Mouse (Mus musculus): ENCODE measurements at regions not wholly inside any gene's neighbourhood (a gene's known extent, or its start where the extent isn't known, plus 50 kb on each side); places are given as distances from the start of the nearest gene placed in this dataset.

- Histone ChIP-seq H3K4me1 (replicated peaks; ENCODE audit: control insufficient read depth, insufficient read depth, low read length) (no peaks in the 10 kb centered on the region), H3K9me3 (ENCODE audit: control insufficient read depth, low read length) (no peaks in the 10 kb centered on the region), H3K9ac (replicated peaks; ENCODE audit: low read depth, low read length) (no peak overlapping the region), H3K4me2 (ENCODE audit: low read length) (no peak overlapping the region), H3K27me3 (replicated peaks; ENCODE audit: control insufficient read depth, insufficient read depth, low read length) (no peaks in the 10 kb centered on the region), H3K36me3 (ENCODE audit: control insufficient read depth, insufficient read depth) (no peaks in the 10 kb centered on the region), H3K4me3 (replicated peaks; ENCODE audit: low read length) (no peak overlapping the region), H3K27ac (ENCODE audit: low read length) (no peak overlapping the region)
- no peak for ATAC-seq
- 44% methylated on average over 5 of the region's 5 CpGs for WGBS
These were observed 294.6 kb upstream of the Tmc3 start for GRCm38 (mm10) chr7:83289915-83290773.

GRCm38 (mm10) chr7:83307112-83307511 lies 277.6 kb upstream of the Tmc3 start:
- Histone ChIP-seq H3K36me3 (ENCODE audit: control insufficient read depth, insufficient read depth) (no peaks in the 10 kb centered on the region), H3K9me3 (ENCODE audit: control insufficient read depth, low read length) (no peaks in the 10 kb centered on the region), H3K9ac (replicated peaks; ENCODE audit: low read depth, low read length) (no peak overlapping the region), H3K4me1 (replicated peaks; ENCODE audit: control insufficient read depth, insufficient read depth, low read length) (0 out of 2 replicates have a peak, but pooled peaks cover 2% of the 10 kb centered on the region), H3K27me3 (replicated peaks; ENCODE audit: control insufficient read depth, insufficient read depth, low read length) (no peaks in the 10 kb centered on the region), H3K4me2 (ENCODE audit: low read length) (no peak overlapping the region), H3K4me3 (replicated peaks; ENCODE audit: low read length) (no peak overlapping the region), H3K27ac (ENCODE audit: low read length) (no peak overlapping the region)
- WGBS: 52% methylated on average over 1 of the region's 1 CpGs
- no peak for ATAC-seq

DNA sequence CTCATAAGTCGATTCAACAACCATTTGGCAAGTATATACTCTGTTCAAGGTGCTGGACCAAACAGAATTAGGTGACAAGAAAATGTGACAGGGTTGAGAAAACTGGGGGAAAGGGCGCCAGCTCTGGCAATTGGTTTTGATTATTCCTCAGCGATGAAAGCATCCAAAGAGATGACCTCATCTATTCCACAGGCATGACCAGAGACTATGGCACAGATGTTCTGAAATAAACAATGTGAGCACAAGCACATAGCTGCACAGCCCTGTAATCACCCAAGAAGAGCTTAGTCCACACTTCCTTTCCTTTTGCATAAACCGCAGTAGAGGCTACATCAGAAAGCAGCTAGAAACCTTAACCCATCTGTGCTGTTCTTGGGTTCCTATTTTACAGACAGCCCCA lies 272.6 kb upstream of the Tmc3 start:
- Histone ChIP-seq H3K27ac (ENCODE audit: low read length) (no peak overlapping the region), H3K9ac (replicated peaks; ENCODE audit: low read depth, low read length) (no peak overlapping the region), H3K36me3 (ENCODE audit: control insufficient read depth, insufficient read depth) (no peaks in the 10 kb centered on the region), H3K4me3 (replicated peaks; ENCODE audit: low read length) (no peak overlapping the region), H3K4me1 (replicated peaks; ENCODE audit: control insufficient read depth, insufficient read depth, low read length) (0 out of 2 replicates have a peak, but pooled peaks cover 2% of the 10 kb centered on the region), H3K27me3 (replicated peaks; ENCODE audit: control insufficient read depth, insufficient read depth, low read length) (no peaks in the 10 kb centered on the region), H3K4me2 (ENCODE audit: low read length) (no peak overlapping the region), H3K9me3 (ENCODE audit: control insufficient read depth, low read length) (no peaks in the 10 kb centered on the region)
- 51% methylated on average over 4 of the region's 4 CpGs for WGBS
- no peak for ATAC-seq

- 6% methylated on average over 5 of the region's 5 CpGs for WGBS
- 0 out of 2 replicates have a peak, but pooled peaks cover 2% of the 10 kb centered on the region for H3K9me3 ChIP-seq (ENCODE audit: control insufficient read depth, low read length)
- H3K4me3 ChIP-seq (replicated peaks; ENCODE audit: low read length): no peak overlapping the region
- no peak for ATAC-seq
- H3K4me2 ChIP-seq (ENCODE audit: low read length): no peak overlapping the region
- no peak overlapping the region for H3K9ac ChIP-seq (replicated peaks; ENCODE audit: low read depth, low read length)
- no peak overlapping the region for H3K27ac ChIP-seq (ENCODE audit: low read length)
- no peaks in the 10 kb centered on the region for H3K4me1 ChIP-seq (replicated peaks; ENCODE audit: control insufficient read depth, insufficient read depth, low read length)
- no peaks in the 10 kb centered on the region for H3K36me3 ChIP-seq (ENCODE audit: control insufficient read depth, insufficient read depth)
- H3K27me3 ChIP-seq (replicated peaks; ENCODE audit: control insufficient read depth, insufficient read depth, low read length): no peaks in the 10 kb centered on the region
These were observed 254.8 kb upstream of the Tmc3 start for GRCm38 (mm10) chr7:83329809-83330412.

DNA sequence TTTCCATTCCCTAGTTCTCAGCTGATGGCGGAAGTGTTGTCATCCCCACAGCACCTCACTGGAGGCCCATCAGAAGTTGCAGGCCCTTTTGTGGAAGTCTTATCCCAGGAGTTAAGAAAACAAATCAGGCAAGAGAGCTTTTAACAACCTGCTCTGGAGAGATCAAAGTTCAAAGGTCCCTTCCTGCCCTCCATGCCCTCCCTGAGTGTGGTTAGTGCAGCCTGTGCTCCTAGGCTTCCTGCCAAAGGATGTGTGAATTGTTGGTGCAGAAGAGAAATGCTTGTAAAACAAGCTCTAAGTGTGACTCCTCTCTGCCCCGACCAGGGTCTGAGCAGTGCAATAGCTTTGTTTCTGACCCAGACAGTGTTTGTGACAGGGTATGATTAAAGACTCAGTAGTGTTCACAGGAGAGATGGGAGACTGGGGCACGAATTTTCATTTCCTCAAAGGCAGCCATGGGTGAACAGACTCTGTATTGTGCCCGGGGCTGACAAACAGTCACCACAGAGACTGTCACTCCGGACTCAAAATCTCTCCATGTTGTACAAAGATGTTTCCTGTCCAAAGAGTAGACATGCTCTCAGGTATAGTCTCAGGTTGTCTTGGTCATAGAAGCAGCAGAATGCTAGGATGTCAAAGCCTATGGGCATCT lies 237.5 kb upstream of the Tmc3 start:
- Histone ChIP-seq H3K9me3 (ENCODE audit: control insufficient read depth, low read length) (no peaks in the 10 kb centered on the region), H3K4me3 (replicated peaks; ENCODE audit: low read length) (no peak overlapping the region), H3K27ac (ENCODE audit: low read length) (no peak overlapping the region), H3K4me2 (ENCODE audit: low read length) (no peak overlapping the region), H3K9ac (replicated peaks; ENCODE audit: low read depth, low read length) (no peak overlapping the region), H3K36me3 (ENCODE audit: control insufficient read depth, insufficient read depth) (no peaks in the 10 kb centered on the region), H3K27me3 (replicated peaks; ENCODE audit: control insufficient read depth, insufficient read depth, low read length) (no peaks in the 10 kb centered on the region), H3K4me1 (replicated peaks; ENCODE audit: control insufficient read depth, insufficient read depth, low read length) (no peaks in the 10 kb centered on the region)
- ATAC-seq: no peak
- 78% methylated on average over 5 of the region's 5 CpGs for WGBS

- WGBS: 71% methylated on average over 3 of the region's 3 CpGs
- no peak overlapping the region for H3K9ac ChIP-seq (replicated peaks; ENCODE audit: low read depth, low read length)
- H3K36me3 ChIP-seq (ENCODE audit: control insufficient read depth, insufficient read depth): no peaks in the 10 kb centered on the region
- no peaks in the 10 kb centered on the region for H3K9me3 ChIP-seq (ENCODE audit: control insufficient read depth, low read length)
- H3K27ac ChIP-seq (ENCODE audit: low read length): no peak overlapping the region
- no peak overlapping the region for H3K4me3 ChIP-seq (replicated peaks; ENCODE audit: low read length)
- no peak for ATAC-seq
- H3K27me3 ChIP-seq (replicated peaks; ENCODE audit: control insufficient read depth, insufficient read depth, low read length): no peaks in the 10 kb centered on the region
- no peaks in the 10 kb centered on the region for H3K4me1 ChIP-seq (replicated peaks; ENCODE audit: control insufficient read depth, insufficient read depth, low read length)
- no peak overlapping the region for H3K4me2 ChIP-seq (ENCODE audit: low read length)
These were observed 215.5 kb upstream of the Tmc3 start for GRCm38 (mm10) chr7:83369191-83369590.

DNA sequence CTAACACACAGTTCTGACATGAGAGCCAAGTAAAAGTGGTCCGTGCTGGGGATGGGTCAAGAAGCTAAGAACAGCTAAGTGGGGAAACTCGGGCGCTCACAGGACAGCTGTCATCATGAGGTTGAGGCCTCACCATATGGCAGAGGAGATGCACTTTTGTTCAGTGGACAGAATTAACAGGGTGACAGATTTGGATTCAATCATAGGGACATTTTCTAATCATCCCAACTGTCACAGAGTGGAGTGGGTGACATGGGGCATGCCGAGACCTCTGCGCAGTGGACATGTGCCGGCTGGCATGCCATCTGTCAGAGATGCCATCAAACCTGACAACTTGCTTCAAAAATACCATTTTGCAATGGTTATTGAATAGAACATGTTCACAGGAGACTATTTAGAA lies 215.1 kb upstream of the Tmc3 start:
- Histone ChIP-seq H3K4me2 (ENCODE audit: low read length) (no peak overlapping the region), H3K36me3 (ENCODE audit: control insufficient read depth, insufficient read depth) (no peaks in the 10 kb centered on the region), H3K4me3 (replicated peaks; ENCODE audit: low read length) (no peak overlapping the region), H3K4me1 (replicated peaks; ENCODE audit: control insufficient read depth, insufficient read depth, low read length) (no peaks in the 10 kb centered on the region), H3K27me3 (replicated peaks; ENCODE audit: control insufficient read depth, insufficient read depth, low read length) (no peaks in the 10 kb centered on the region), H3K27ac (ENCODE audit: low read length) (no peak overlapping the region), H3K9ac (replicated peaks; ENCODE audit: low read depth, low read length) (no peak overlapping the region), H3K9me3 (ENCODE audit: control insufficient read depth, low read length) (no peaks in the 10 kb centered on the region)
- no peak for ATAC-seq
- 76% methylated on average over 6 of the region's 6 CpGs for WGBS

DNA sequence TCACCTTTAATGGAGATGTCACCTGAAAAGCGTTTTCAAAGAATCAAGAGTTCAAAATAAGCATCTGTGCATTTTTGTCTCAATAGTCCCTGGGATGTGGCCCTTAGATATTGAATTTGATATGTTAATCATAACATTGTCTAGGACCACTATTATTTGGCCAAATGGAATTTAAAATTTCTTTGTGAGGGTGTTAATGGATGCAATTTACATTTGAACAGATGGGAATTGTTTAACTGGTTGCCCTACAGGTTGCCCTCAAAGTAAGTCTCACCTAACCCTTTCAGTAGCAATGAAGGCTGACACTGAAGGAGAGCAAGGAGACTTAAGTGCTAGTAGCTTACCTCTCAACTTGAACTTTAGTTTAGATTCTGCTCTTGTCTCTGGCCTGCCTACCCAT lies 207.9 kb upstream of the Tmc3 start:
- H3K4me1 ChIP-seq (replicated peaks; ENCODE audit: control insufficient read depth, insufficient read depth, low read length): no peaks in the 10 kb centered on the region
- no peak overlapping the region for H3K4me2 ChIP-seq (ENCODE audit: low read length)
- no peak overlapping the region for H3K4me3 ChIP-seq (replicated peaks; ENCODE audit: low read length)
- H3K27ac ChIP-seq (ENCODE audit: low read length): no peak overlapping the region
- H3K27me3 ChIP-seq (replicated peaks; ENCODE audit: control insufficient read depth, insufficient read depth, low read length): no peaks in the 10 kb centered on the region
- no peak for ATAC-seq
- H3K36me3 ChIP-seq (ENCODE audit: control insufficient read depth, insufficient read depth): no peaks in the 10 kb centered on the region
- WGBS: 80% methylated on average over 1 of the region's 1 CpGs
- no peaks in the 10 kb centered on the region for H3K9me3 ChIP-seq (ENCODE audit: control insufficient read depth, low read length)
- no peak overlapping the region for H3K9ac ChIP-seq (replicated peaks; ENCODE audit: low read depth, low read length)

GRCm38 (mm10) chr7:83381381-83382181 lies 203.1 kb upstream of the Tmc3 start:
- H3K4me1 ChIP-seq (replicated peaks; ENCODE audit: control insufficient read depth, insufficient read depth, low read length): peaks cover 6% of the 10 kb centered on the region
- WGBS: 60% methylated on average over 7 of the region's 7 CpGs
- peak overlapping the region; percentile 33; the same call in 1 of the 2 replicates for H3K27ac ChIP-seq (ENCODE audit: low read length)
- H3K4me3 ChIP-seq (replicated peaks; ENCODE audit: low read length): no peak overlapping the region
- H3K36me3 ChIP-seq (ENCODE audit: control insufficient read depth, insufficient read depth): no peaks in the 10 kb centered on the region
- no peaks in the 10 kb centered on the region for H3K27me3 ChIP-seq (replicated peaks; ENCODE audit: control insufficient read depth, insufficient read depth, low read length)
- no peaks in the 10 kb centered on the region for H3K9me3 ChIP-seq (ENCODE audit: control insufficient read depth, low read length)
- no peak for ATAC-seq
- no peak overlapping the region for H3K9ac ChIP-seq (replicated peaks; ENCODE audit: low read depth, low read length)
- H3K4me2 ChIP-seq (ENCODE audit: low read length): no peak overlapping the region

All from forebrain, embryonic 16.5 days (tissue).